Mouse (Mus musculus) CH12.LX (cell line): Measurements from ENCODE around the gene Elovl4. TPM values are rescaled to one million over a fixed set of nuclear protein-coding genes. Genes with fewer than 3 reads are reported as not detected.

Experiments
- DNase-seq: peaks from one replicate; pipeline ENCODE4 v3.0.0-alpha.2; 2013; ENCODE audit errors: extremely low read depth
- H3K27ac ChIP-seq: 2 replicates; pipeline ENCODE4 v1.5.1; 2012; ENCODE audit warnings: low read depth, mild to moderate bottlenecking, control low read depth, moderate library complexity; ENCODE audit not compliant: insufficient read depth
- H3K27me3 ChIP-seq: replicated peaks from 2 replicates; pipeline ENCODE3; 2012; ENCODE audit warnings: inconsistent platforms
- H3K36me3 ChIP-seq, 2 experiments: replicated peaks in 1 of 2; 2 replicates each; pipeline versions ENCODE3 to v1.6.1; 2012; ENCODE audit warnings: inconsistent platforms in 1 of 2, low read length in 1 of 2, mild to moderate bottlenecking in 1 of 2, mixed read lengths in 1 of 2, moderate library complexity in 1 of 2; ENCODE audit not compliant: control insufficient read depth in 1 of 2, insufficient read depth in 1 of 2
- H3K4me1 ChIP-seq, 2 experiments: 2 replicates each; pipeline ENCODE4 v1.6.1; 2012; ENCODE audit warnings: inconsistent platforms in 1 of 2, moderate library complexity in 1 of 2; ENCODE audit not compliant: insufficient read depth in 2 of 2, control insufficient read depth in 1 of 2
- H3K4me2 ChIP-seq: 2 replicates; pipeline ENCODE4 v1.6.1; 2012; ENCODE audit warnings: low read depth, mild to moderate bottlenecking, control low read depth; ENCODE audit not compliant: poor library complexity, insufficient read depth, severe bottlenecking
- H3K4me3 ChIP-seq, 3 experiments: fragments of 150-350 bp in 1 of 3; sonication (generic) in 1 of 3; replicated peaks in 1 of 3; 2 replicates each; pipeline versions ENCODE3 to v1.5.1; 2011 to 2012; ENCODE audit warnings: low read depth in 2 of 3, low read length in 2 of 3, mild to moderate bottlenecking in 2 of 3, moderate library complexity in 2 of 3, control low read depth in 1 of 3, improper control_type of control experiment in 1 of 3, inconsistent platforms in 1 of 3, mixed read lengths in 1 of 3; ENCODE audit not compliant: poor library complexity in 1 of 3
- H3K79me2 ChIP-seq: replicated peaks from 2 replicates; pipeline ENCODE4 v1.6.1; 2012; ENCODE audit warnings: mild to moderate bottlenecking, moderate library complexity; ENCODE audit not compliant: control insufficient read depth, poor library complexity, insufficient read depth, severe bottlenecking; ENCODE audit errors: extremely low read depth
- H3K9ac ChIP-seq: 2 replicates; pipeline ENCODE4 v1.6.1; 2012; ENCODE audit warnings: low read depth, mild to moderate bottlenecking, control low read depth, moderate library complexity; ENCODE audit not compliant: insufficient read depth
- H3K9me3 ChIP-seq: replicated peaks from 2 replicates; pipeline ENCODE3; 2012; ENCODE audit warnings: low read length, inconsistent platforms, mixed read lengths
- BHLHE40 ChIP-seq: IDR thresholded peaks from 2 replicates; pipeline ENCODE4 v1.6.1; 2011; ENCODE audit warnings: mild to moderate bottlenecking, low read depth, low read length, improper control_type of control experiment
- CHD1 ChIP-seq: IDR thresholded peaks from 2 replicates; pipeline ENCODE4 v1.6.1; 2012; ENCODE audit warnings: low read depth, low read length, improper control_type of control experiment, inconsistent platforms
- CTCF ChIP-seq, 2 experiments: IDR thresholded peaks in 1 of 2; conservative IDR thresholded peaks in 1 of 2; 2 replicates each; pipeline ENCODE4 v1.5.1; 2011 to 2012; ENCODE audit warnings: low read depth in 2 of 2, low read length in 2 of 2, improper control_type of control experiment in 1 of 2, inconsistent platforms in 1 of 2, mild to moderate bottlenecking in 1 of 2, moderate library complexity in 1 of 2
- E2F4 ChIP-seq: IDR thresholded peaks from 2 replicates; pipeline ENCODE4 v1.6.1; 2011; ENCODE audit warnings: low read depth, low read length, improper control_type of control experiment; ENCODE audit not compliant: insufficient replicate concordance
- EP300 ChIP-seq: IDR thresholded peaks from 2 replicates; pipeline ENCODE4 v1.6.1; 2011; ENCODE audit warnings: low read length, improper control_type of control experiment
- ETS1 ChIP-seq: conservative IDR thresholded peaks from 2 replicates; pipeline ENCODE4 v1.6.1; 2012; ENCODE audit warnings: low read depth, mild to moderate bottlenecking, inconsistent platforms, low read length, improper control_type of control experiment, moderate library complexity
- GABPA ChIP-seq: IDR thresholded peaks from 2 replicates; pipeline ENCODE4 v1.6.1; 2012; ENCODE audit warnings: low read depth, low read length, improper control_type of control experiment, inconsistent platforms; ENCODE audit not compliant: insufficient replicate concordance
- IRF4 ChIP-seq: IDR thresholded peaks from 2 replicates; pipeline ENCODE4 v1.6.1; 2014; ENCODE audit warnings: low read depth, mild to moderate bottlenecking, inconsistent platforms, low read length, improper control_type of control experiment
- JUN ChIP-seq: IDR thresholded peaks from 2 replicates; pipeline ENCODE4 v1.6.1; 2011; ENCODE audit warnings: low read depth, mild to moderate bottlenecking, low read length, improper control_type of control experiment, moderate library complexity; ENCODE audit not compliant: insufficient read depth
- KAT2A ChIP-seq: IDR thresholded peaks from 2 replicates; pipeline ENCODE4 v1.6.1; 2012; ENCODE audit warnings: low read length, improper control_type of control experiment, inconsistent platforms; ENCODE audit not compliant: insufficient replicate concordance
- MAFK ChIP-seq: IDR thresholded peaks from 2 replicates; pipeline ENCODE4 v1.6.1; 2011; ENCODE audit warnings: low read length, improper control_type of control experiment; ENCODE audit not compliant: insufficient replicate concordance
- MAX ChIP-seq: IDR thresholded peaks from 2 replicates; pipeline ENCODE4 v1.6.1; 2011; ENCODE audit warnings: low read length, improper control_type of control experiment
- MAZ ChIP-seq: IDR thresholded peaks from 2 replicates; pipeline ENCODE4 v1.6.1; 2012; ENCODE audit warnings: low read depth, mild to moderate bottlenecking, inconsistent platforms, low read length, improper control_type of control experiment, moderate library complexity
- NRF1 ChIP-seq: IDR thresholded peaks from 2 replicates; pipeline ENCODE4 v1.6.1; 2014; ENCODE audit warnings: low read depth, mild to moderate bottlenecking, inconsistent platforms, low read length, improper control_type of control experiment, moderate library complexity
- PAX5 ChIP-seq: IDR thresholded peaks from 2 replicates; pipeline ENCODE4 v1.6.1; 2012; ENCODE audit warnings: low read length, inconsistent platforms, mixed read lengths
- POLR2A ChIP-seq: IDR thresholded peaks from 2 replicates; pipeline ENCODE4 v1.6.1; 2011; ENCODE audit warnings: low read depth, mild to moderate bottlenecking, improper control_type of control experiment, low read length
- POLR2AphosphoS2 ChIP-seq: IDR thresholded peaks from 2 replicates; pipeline ENCODE4 v1.6.1; 2011; ENCODE audit warnings: low read depth, low read length, improper control_type of control experiment
- RAD21 ChIP-seq: IDR thresholded peaks from 2 replicates; pipeline ENCODE4 v1.6.1; 2011; ENCODE audit warnings: low read depth, mild to moderate bottlenecking, low read length, improper control_type of control experiment, moderate library complexity
- SIN3A ChIP-seq: IDR thresholded peaks from 2 replicates; pipeline ENCODE4 v1.6.1; 2012; ENCODE audit warnings: low read length, improper control_type of control experiment, inconsistent platforms
- TCF12 ChIP-seq: IDR thresholded peaks from 2 replicates; pipeline ENCODE4 v1.6.1; 2014; ENCODE audit warnings: low read depth, mild to moderate bottlenecking, inconsistent platforms, low read length, improper control_type of control experiment
- ZC3H11A ChIP-seq: IDR thresholded peaks from 2 replicates; pipeline ENCODE4 v1.6.1; 2012; ENCODE audit warnings: low read depth, mild to moderate bottlenecking, inconsistent platforms, low read length, improper control_type of control experiment
- ZKSCAN1 ChIP-seq: IDR thresholded peaks from 2 replicates; pipeline ENCODE4 v1.6.1; 2012; ENCODE audit warnings: low read depth, inconsistent platforms, low read length, improper control_type of control experiment, borderline replicate concordance
- dilution Hi-C: fragments of 300-500 bp; cut with MboI; formaldehyde crosslinking; loops from 2 replicates; pipeline ENCODE4 v1.14.3; 2020; ENCODE audit warnings: low sequenced_read_pairs; ENCODE audit not compliant: extremely low pct_unique_long_range_greater_than_20kb, extremely low pct_ligation_motif_present
- in situ Hi-C: fragments of 300-500 bp; cut with MboI; formaldehyde crosslinking; loops from 3 replicates; pipeline ENCODE4 v1.14.3; 2019; ENCODE audit warnings: low sequenced_read_pairs, low pct_ligation_motif_present, low pct_unique_long_range_greater_than_20kb, mixed read lengths
- polyA plus RNA-seq: library from polyadenylated mRNA; unstranded; fragments of >175 nt; gene quantifications from 2 replicates; pipeline ENCODE4 v1.2.1, GENCODE M21; 2012; ENCODE audit warnings: low read depth; ENCODE audit not compliant: insufficient read length
- total RNA-seq, 2 experiments: library from RNA; depleted of rRNA; stranded (reverse); fragments of 300-350 nt in 1 of 2; fragments of >200 nt in 1 of 2; gene quantifications; 2 replicates each; pipeline ENCODE4 v1.2.3; 2012 to 2014

Elovl4 gene
- total and polyA plus RNA-seq, 3 experiments: 0.04 TPM; not detected in 2

DNA sequence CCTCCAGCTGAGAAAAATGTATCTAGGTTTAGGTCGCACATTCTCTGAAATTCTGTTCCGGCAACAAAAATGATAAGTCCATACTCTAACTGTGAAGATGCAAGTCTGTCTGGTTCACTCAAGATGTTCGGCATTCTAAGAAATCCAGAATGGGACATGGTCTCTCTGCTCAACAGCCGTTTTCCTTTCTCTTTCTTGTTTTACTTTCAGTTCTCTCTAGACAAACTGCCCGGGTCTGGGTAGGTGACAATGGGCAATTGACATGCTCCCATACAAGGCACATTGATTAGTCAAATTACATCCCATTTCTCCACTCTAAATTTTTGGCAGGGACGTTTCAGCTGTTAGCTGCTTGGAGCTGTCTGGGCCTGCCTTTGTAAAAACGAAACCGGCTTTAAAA, 25.1 kb upstream of the Elovl4 start:
- Histone ChIP-seq H3K4me2 (peak overlapping the region; percentile 91), H3K4me3 (peak overlapping the region; percentile 31 to 40 (median 38)), H3K27me3 (no peaks in the 10 kb centered on the region), H3K4me1 (peaks cover 4 to 34% of the 10 kb centered on the region in 2 experiments), H3K27ac (no peak overlapping the region), H3K79me2 (peaks cover 12% of the 10 kb centered on the region), H3K9me3 (no peaks in the 10 kb centered on the region), H3K9ac (peak overlapping the region; percentile 94), H3K36me3 (peaks cover 0 to 1% of the 10 kb centered on the region in 2 experiments)
- peak; percentile 40 for DNase-seq
- dilution Hi-C loops (no loop called here), in situ Hi-C loops (no loop called here)
- no peak; the same call in 1 of the 2 replicates for TF ChIP-seq MAX
- no peak for TF ChIP-seq MAFK
- peak; percentile 62; the same call in 1 of the 2 replicates for TF ChIP-seq TCF12
- peak; percentile 80 for TF ChIP-seq IRF4
- TF ChIP-seq EP300: 0 out of 2 replicates have a peak, but pooled peaks have one; percentile 42
- TF ChIP-seq GABPA: no peak
- TF ChIP-seq SIN3A: 0 out of 2 replicates have a peak, but pooled peaks have one; percentile 17
- TF ChIP-seq ETS1: peak; percentile 14; the same call in 1 of the 2 replicates
- TF ChIP-seq CHD1: peak; percentile 77; the same call in 1 of the 2 replicates

DNA sequence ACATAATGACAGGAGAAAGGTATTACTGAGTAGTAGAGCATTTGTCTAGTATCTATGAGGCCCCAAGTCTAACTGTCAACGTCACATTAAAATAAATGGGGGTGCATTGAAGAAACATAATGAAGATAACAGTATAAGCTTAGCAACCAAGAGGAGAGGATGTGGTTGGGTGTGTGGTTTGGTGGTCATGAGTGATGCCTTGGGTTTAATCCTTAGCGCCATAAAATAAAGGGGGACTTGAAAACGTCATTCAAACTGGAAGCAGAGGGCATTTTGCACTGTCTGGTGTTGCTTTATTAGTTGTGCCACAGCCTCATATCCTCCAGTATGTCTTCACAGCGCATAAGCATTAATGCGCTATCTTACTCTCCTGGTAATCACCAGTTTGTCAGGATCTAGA, 23.8 kb upstream of the Elovl4 start:
- H3K27me3 ChIP-seq: no peaks in the 10 kb centered on the region
- H3K27ac ChIP-seq: no peak overlapping the region
- no peak overlapping the region for H3K4me2 ChIP-seq
- DNase-seq: no peak
- no peak overlapping the region for H3K4me3 ChIP-seq
- TF ChIP-seq POLR2AphosphoS2: no peak
- no peak for TF ChIP-seq MAZ
- no peak for TF ChIP-seq GABPA
- TF ChIP-seq E2F4: no peak
- no peak for TF ChIP-seq SIN3A
- TF ChIP-seq BHLHE40: no peak
- no peak for TF ChIP-seq ZC3H11A
- TF ChIP-seq RAD21: no peak
- TF ChIP-seq JUN: no peak
- no peak for TF ChIP-seq KAT2A
- TF ChIP-seq NRF1: no peak
- TF ChIP-seq CHD1: no peak
- TF ChIP-seq PAX5: no peak
- TF ChIP-seq POLR2A: no peak
- no peak for TF ChIP-seq EP300
- TF ChIP-seq CTCF (conservative IDR thresholded peaks at IDR 0.05 in 1 of 2, IDR thresholded peaks at IDR 0.05 in 1 of 2; ENCODE audit: low read depth in 2 of 2, low read length in 2 of 2): no peak
- no peak for TF ChIP-seq ZKSCAN1
- H3K4me1 ChIP-seq: peaks cover 4 to 24% of the 10 kb centered on the region in 2 experiments
- no peak overlapping the region for H3K9ac ChIP-seq
- H3K79me2 ChIP-seq: peaks cover 3% of the 10 kb centered on the region
- no peaks in the 10 kb centered on the region for H3K36me3 ChIP-seq
- no peaks in the 10 kb centered on the region for H3K9me3 ChIP-seq
- dilution Hi-C loops: no loop called here
- in situ Hi-C loops: no loop called here
